Mouse (Mus musculus): ENCODE measurements around the gene Zc2hc1c.

Zc2hc1c gene

DNA sequence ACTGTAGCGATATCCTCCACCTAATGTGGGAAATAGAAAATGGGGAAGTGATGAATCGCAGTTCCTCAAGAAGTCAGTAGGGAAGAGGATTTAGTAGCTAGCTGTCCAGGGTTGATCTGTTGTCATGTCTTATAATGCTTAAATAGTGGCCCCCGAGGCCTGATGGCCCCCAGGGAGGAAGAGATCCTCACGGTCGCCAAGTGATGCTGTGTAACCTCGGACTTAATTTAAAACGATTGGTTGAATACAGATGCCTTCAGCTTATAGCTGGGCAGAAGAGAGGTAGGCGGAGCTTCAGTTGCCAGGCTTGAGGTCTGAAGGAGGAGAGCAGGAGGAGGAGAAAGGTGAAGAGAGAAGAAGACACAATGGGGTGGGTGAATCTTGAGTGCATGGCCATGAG, 4.1 kb upstream of the Zc2hc1c start:
- in situ Hi-C loops (cut with MboI, MseI), result no loop called here

GRCm38 (mm10) chr12:85284996-85285395, 3.4 kb upstream of the Zc2hc1c start:
- in situ Hi-C loops (cut with MboI, MseI), result loop anchor here (5.0 kb wide), 3 partner anchors 63 to 118 kb away; partner anchors contain the start of gene Pgf (in 1 of the 2)

- in situ Hi-C loops (cut with MboI, MseI), result loop anchor here (5.0 kb wide), 3 partner anchors 65 to 120 kb away; partner anchors contain the start of gene Pgf (in 1 of the 2)
These were observed 1.4 kb upstream of the Zc2hc1c start for GRCm38 (mm10) chr12:85286941-85287340.

- in situ Hi-C loops (cut with MboI, MseI), result loop anchor here (5.0 kb wide), 3 partner anchors 66 to 121 kb away; partner anchors contain the start of gene Pgf (in 1 of the 2)
These were observed 444 bp upstream of the Zc2hc1c start, which contains the start of gene Acyp1 for GRCm38 (mm10) chr12:85287809-85288485. TSS of gene Acyp1 (minus strand) at chr12:85288438.

DNA sequence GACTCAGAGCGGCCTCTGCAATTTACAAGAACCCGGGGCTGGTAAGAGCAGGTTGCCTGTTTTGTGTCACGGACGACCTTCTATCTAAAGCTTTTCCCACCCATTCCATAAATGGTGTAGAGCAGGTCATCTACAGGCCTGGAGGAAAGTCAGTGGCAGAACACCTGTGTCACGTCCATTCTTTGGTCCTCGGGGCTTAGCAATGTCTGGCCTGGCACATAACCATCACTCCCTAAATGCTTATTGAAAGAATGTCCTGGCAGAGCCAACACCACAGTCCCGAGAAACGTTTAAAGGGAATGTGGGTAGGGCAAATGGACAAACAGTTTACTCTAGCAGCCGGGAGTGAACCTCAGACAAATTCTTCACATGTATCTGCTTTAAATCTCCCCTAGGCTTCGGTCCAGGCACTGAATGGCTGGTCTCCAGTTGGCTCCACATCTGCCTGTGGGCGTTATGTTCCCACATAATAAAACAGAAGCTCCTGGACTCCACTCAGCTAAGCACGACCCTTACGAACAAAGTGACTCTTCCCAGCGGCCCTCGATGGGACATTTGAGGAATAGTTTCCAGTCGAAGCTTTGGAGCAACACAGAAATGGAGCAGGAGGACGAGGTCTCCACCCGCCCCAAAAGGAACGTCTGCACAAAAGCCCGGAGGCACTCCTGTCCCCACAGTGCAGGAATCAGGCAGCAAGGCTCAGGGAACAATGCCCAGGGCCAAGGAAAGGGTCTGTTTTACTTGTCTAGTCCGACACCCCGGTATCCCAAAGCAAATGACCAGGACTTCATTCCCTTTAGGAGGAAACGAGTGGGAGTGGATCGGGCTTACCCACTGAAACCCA, 988 bp downstream of the Zc2hc1c start:
- in situ Hi-C loops (cut with MboI, MseI), result loop anchor here (5.0 kb wide), 3 partner anchors 67 to 122 kb away; partner anchors contain the start of gene Pgf (in 1 of the 2)

- in situ Hi-C loops (cut with MboI, MseI), result no loop called here
These were observed 2.2 kb downstream of the Zc2hc1c start for GRCm38 (mm10) chr12:85290633-85291032.

- in situ Hi-C loops (cut with MboI, MseI), result no loop called here
These were observed 3.1 kb downstream of the Zc2hc1c start for GRCm38 (mm10) chr12:85291541-85291940.

GRCm38 (mm10) chr12:85292288-85292687, 3.9 kb downstream of the Zc2hc1c start:
- in situ Hi-C loops (cut with MboI, MseI), result no loop called here

- in situ Hi-C loops (cut with MboI, MseI), result no loop called here
These were observed 4.5 kb downstream of the Zc2hc1c start for GRCm38 (mm10) chr12:85292906-85293305.

DNA sequence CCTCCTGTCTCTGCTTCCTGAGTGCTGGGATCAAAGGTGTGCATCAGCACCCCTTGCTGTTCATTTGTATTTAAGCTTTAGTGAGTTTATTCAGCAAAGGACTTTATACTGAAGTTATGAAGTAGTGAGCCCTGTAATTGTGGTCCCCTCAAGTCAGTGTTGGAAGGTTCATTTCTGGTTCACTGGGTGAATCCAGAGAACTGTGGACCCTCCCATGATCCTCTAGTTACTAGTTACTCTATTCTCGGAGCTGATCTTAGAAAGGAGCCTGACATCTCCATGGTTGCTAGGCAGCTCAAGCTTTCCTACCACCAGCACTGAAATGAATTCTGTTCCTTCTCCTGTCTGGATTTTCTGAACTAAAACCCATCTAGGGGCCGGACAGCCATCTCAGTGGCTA, 7.1 kb downstream of the Zc2hc1c start:
- in situ Hi-C loops (cut with MboI, MseI), result no loop called here

GRCm38 (mm10) chr12:85296915-85297314, 8.5 kb downstream of the Zc2hc1c start:
- in situ Hi-C loops (cut with MboI, MseI), result no loop called here

GRCm38 (mm10) chr12:85297345-85297997, 9.1 kb downstream of the Zc2hc1c start:
- in situ Hi-C loops (cut with MboI, MseI), result no loop called here

DNA sequence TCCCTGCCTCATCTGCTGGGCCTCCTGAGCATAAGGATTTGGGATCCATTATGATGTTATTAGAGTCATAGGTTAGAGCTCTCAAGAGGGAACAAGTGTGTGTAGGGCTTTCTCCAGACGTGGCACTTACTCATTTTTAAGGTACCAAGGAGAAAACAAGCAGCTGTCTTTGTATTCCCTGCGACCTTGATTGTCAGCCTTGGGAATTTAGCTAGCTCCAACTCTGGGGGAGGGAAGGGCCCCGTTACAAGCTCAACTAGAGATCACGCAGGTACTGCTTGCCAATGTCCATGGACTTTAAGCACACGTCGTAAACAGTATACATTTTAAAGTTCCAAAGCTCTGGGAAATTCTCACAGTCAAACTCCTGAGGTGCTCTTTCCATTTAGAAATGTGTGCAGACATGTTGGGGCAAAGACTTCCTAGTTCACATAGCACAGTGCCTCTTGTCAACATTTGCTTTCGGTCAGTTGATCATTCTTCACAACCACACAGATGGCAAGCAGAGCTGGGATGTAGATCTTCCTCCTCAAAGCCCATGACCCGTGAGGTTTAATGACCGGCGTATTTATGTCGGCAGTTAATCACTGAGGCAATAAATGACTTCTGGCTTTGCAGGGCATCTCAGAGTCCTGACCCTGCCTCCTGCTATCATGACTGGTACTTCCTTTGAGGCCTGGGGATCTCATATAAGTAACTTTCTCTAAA, 9.9 kb downstream of the Zc2hc1c start:
- in situ Hi-C loops (cut with MboI, MseI), result no loop called here

GRCm38 (mm10) chr12:85298835-85299180, 10.4 kb downstream of the Zc2hc1c start:
- in situ Hi-C loops (cut with MboI, MseI), result no loop called here

GRCm38 (mm10) chr12:85303256-85303655, 14.9 kb downstream of the Zc2hc1c start:
- in situ Hi-C loops (cut with MboI, MseI), result loop anchor here in 1 of 2 experiments (25.0 kb wide), 1 partner anchor 1616 kb away; the partner anchor contains the start of gene Psen1

- in situ Hi-C loops (cut with MboI, MseI), result loop anchor here in 1 of 2 experiments (25.0 kb wide), 1 partner anchor 1617 kb away; the partner anchor contains the start of gene Psen1
These were observed 16.3 kb downstream of the Zc2hc1c start for GRCm38 (mm10) chr12:85304725-85305124.

GRCm38 (mm10) chr12:85305247-85305892, 17.0 kb downstream of the Zc2hc1c start:
- in situ Hi-C loops (cut with MboI, MseI), result loop anchor here in 1 of 2 experiments (25.0 kb wide), 1 partner anchor 1618 kb away; the partner anchor contains the start of gene Psen1

- in situ Hi-C loops (cut with MboI, MseI), result loop anchor here in 1 of 2 experiments (25.0 kb wide), 1 partner anchor 1621 kb away; the partner anchor contains the start of gene Psen1
These were observed 20.3 kb downstream of the Zc2hc1c start for GRCm38 (mm10) chr12:85308651-85309050.

DNA sequence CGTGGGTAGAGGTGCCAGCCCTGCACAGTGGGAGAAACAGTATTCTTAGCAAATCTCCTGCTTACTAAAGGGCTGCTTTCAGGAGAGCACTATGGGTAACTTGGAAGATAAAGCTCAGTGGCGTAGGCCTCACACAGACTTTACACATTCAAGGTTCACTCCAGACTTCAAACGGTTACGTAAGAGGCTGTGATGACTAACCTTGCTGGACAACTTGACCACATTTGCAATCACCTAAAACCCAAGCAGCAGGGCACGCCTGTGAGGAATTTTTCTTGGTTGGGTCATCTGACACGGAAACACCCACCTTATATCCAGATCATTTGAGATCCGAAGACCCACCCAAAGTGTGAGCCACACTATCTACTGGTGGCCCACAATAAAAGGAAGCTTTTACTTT, 41.8 kb downstream of the Zc2hc1c start:
- in situ Hi-C loops (cut with MboI, MseI), result no loop called here

- in situ Hi-C loops (cut with MboI, MseI), result no loop called here
These were observed 49.3 kb downstream of the Zc2hc1c start for GRCm38 (mm10) chr12:85337567-85338311.

Measured in T-helper 17 cell (primary cell).